Mouse (Mus musculus): ENCODE data around the gene 3110009E18Rik. TPM values are rescaled to one million over a fixed set of nuclear protein-coding genes. Genes with fewer than 3 reads are reported as not detected.

3110009E18Rik gene
- total and polyA plus RNA-seq, 3 experiments = 15.1 to 16.5 TPM; not detected in 1

DNA sequence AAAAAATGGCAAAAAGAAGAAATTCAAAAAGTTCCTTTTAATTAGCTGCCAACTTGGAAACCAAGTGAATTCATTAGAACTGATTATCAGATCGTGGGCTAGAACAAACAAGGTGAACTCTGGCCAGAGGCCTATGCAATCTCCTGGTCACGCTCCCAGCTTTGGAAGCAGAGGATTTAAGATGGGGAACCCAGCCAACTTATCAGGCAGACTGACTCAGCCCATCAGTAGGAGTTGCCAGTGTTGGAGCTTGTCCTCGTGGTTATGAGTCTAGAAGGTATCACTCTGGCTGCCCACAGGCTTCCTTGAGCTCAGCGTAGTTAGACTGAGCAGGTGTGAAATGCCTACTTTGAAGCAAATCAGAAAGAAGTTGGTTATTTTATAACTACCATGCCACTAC is 3.9 kb downstream of the 3110009E18Rik start (continued):
- peak; percentile 29; the same call in 1 of the 2 replicates for TF ChIP-seq USF1 (IDR thresholded peaks at IDR 0.05; ENCODE audit: low read depth, low read length)
- TF ChIP-seq MXI1 (IDR thresholded peaks at IDR 0.05; ENCODE audit: low read depth, low read length) = peak; percentile 80
- no peak for TF ChIP-seq E2F4 (IDR thresholded peaks at IDR 0.05; ENCODE audit: borderline replicate concordance, low read depth, low read length)
- TF ChIP-seq CTCF (IDR thresholded peaks at IDR 0.05 in 2 of 3, conservative IDR thresholded peaks at IDR 0.05 in 1 of 3; ENCODE audit: control insufficient read depth in 1 of 3, insufficient read depth in 1 of 3, low read depth in 2 of 3, low read length in 3 of 3, poor library complexity in 1 of 3, severe bottlenecking in 1 of 3) = no peak
- peak; percentile 64 for TF ChIP-seq GATA1 (IDR thresholded peaks at IDR 0.05; ENCODE audit: low read depth, low read length)
- TF ChIP-seq SMC3 (IDR thresholded peaks at IDR 0.05; ENCODE audit: low read depth, low read length) = no peak
- TF ChIP-seq GABPA (IDR thresholded peaks at IDR 0.05; ENCODE audit: low read depth, low read length) = no peak
- peak; percentile 71; the same call in 1 of the 2 replicates for TF ChIP-seq MYC (IDR thresholded peaks at IDR 0.05; ENCODE audit: low read depth, low read length)
- TF ChIP-seq POLR2A (IDR thresholded peaks at IDR 0.05; ENCODE audit: control insufficient read depth in 1 of 2, insufficient read depth in 1 of 2, low read depth in 1 of 2, low read length in 2 of 2, poor library complexity in 1 of 2) = no peak
- TF ChIP-seq EP300 (IDR thresholded peaks at IDR 0.05; ENCODE audit: low read depth in 1 of 2, low read length in 2 of 2) = peak; percentile 27 to 52; a peak in 1 of 4 replicates
- TF ChIP-seq BHLHE40 (IDR thresholded peaks at IDR 0.05; ENCODE audit: borderline replicate concordance, low read depth, low read length) = peak; percentile 64; the same call in 1 of the 2 replicates

DNA sequence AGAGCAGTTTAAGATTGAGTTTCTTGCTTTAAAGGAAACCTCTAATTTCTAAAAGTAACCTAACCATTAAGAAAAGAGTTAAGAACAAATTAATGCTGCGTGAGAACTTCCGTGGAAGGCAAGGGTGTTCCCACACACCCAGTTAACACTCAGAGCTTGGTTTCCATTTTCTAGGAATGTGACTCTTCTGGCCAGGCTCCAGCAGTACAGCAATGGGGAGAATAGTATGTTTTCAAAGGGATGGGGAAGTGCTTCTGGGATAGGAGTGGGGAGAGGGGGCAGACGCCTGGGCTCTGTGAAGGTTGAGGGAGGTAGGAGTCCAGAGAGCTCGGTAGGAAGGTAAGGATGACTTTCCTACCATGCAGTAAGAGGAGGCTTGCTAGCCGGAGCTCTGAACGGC is 4.5 kb downstream of the 3110009E18Rik start:
- Histone ChIP-seq H3K27me3 (ENCODE audit: control insufficient read depth in 1 of 2, insufficient read depth in 2 of 2, low read length in 2 of 2) (no peaks in the 10 kb centered on the region), H3K36me3 (ENCODE audit: control insufficient read depth in 1 of 2, insufficient read depth in 2 of 2, low read length in 2 of 2) (peaks cover 0 to 18% of the 10 kb centered on the region in 2 experiments; a peak in 2 of 4 replicates), H3K4me1 (ENCODE audit: control insufficient read depth in 1 of 2, insufficient read depth in 2 of 2, low read length in 2 of 2) (peaks cover 0 to 24% of the 10 kb centered on the region in 2 experiments; a peak in 2 of 4 replicates), H3K79me2 (ENCODE audit: control insufficient read depth, insufficient read depth, low read length, poor library complexity) (no peaks in the 10 kb centered on the region; the same call in none of the 2 replicates), H3K4me3 (ENCODE audit: control insufficient read depth in 1 of 2, insufficient read depth in 1 of 2, low read depth in 2 of 2, low read length in 2 of 2) (no peak overlapping the region), H3K9me3 (replicated peaks; ENCODE audit: insufficient read depth, low read length) (no peaks in the 10 kb centered on the region), H3K9ac (ENCODE audit: control insufficient read depth, low read depth, low read length, poor library complexity, severe bottlenecking) (no peak overlapping the region), H3K27ac (ENCODE audit: control insufficient read depth, low read depth, low read length) (no peak overlapping the region)
- no peak for TF ChIP-seq GABPA (IDR thresholded peaks at IDR 0.05; ENCODE audit: low read depth, low read length)
- no peak for TF ChIP-seq MYC (IDR thresholded peaks at IDR 0.05; ENCODE audit: low read depth, low read length)
- no peak for DNase-seq (ENCODE audit: low read depth, low spot score)

DNA sequence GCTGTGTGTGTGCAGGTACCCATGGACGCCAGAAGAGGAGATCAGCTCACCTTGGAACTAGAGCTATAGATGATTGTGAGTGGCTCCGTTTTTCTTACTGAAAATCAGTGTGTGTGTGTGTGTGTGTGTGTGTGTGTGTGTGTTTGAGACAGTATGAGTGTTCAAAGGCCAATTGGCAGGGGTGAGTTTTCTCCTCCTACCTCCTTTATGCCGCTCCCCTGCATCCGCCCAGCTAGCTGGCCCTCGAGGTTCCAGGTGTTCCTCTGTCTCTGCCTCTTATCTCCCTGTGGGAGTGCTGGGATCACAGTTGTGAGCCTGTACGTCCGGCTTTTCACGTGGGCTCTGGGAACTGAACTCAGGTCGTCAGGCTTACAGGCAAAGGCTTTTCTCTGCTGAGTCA is 5.3 kb downstream of the 3110009E18Rik start:
- Histone ChIP-seq H3K9me3 (replicated peaks; ENCODE audit: insufficient read depth, low read length) (no peaks in the 10 kb centered on the region), H3K27ac (ENCODE audit: control insufficient read depth, low read depth, low read length) (no peak overlapping the region), H3K4me1 (ENCODE audit: control insufficient read depth in 1 of 2, insufficient read depth in 2 of 2, low read length in 2 of 2) (peaks cover 0 to 24% of the 10 kb centered on the region in 2 experiments; a peak in 2 of 4 replicates), H3K4me3 (ENCODE audit: control insufficient read depth in 1 of 2, insufficient read depth in 1 of 2, low read depth in 2 of 2, low read length in 2 of 2) (no peak overlapping the region), H3K9ac (ENCODE audit: control insufficient read depth, low read depth, low read length, poor library complexity, severe bottlenecking) (no peak overlapping the region), H3K79me2 (ENCODE audit: control insufficient read depth, insufficient read depth, low read length, poor library complexity) (no peaks in the 10 kb centered on the region; the same call in none of the 2 replicates), H3K36me3 (ENCODE audit: control insufficient read depth in 1 of 2, insufficient read depth in 2 of 2, low read length in 2 of 2) (peaks cover 0 to 18% of the 10 kb centered on the region in 2 experiments; a peak in 2 of 4 replicates), H3K27me3 (ENCODE audit: control insufficient read depth in 1 of 2, insufficient read depth in 2 of 2, low read length in 2 of 2) (no peaks in the 10 kb centered on the region)
- no peak for TF ChIP-seq MAZ (IDR thresholded peaks at IDR 0.05; ENCODE audit: low read depth, low read length)
- no peak for TF ChIP-seq TBP (IDR thresholded peaks at IDR 0.05; ENCODE audit: low read depth, low read length)
- no peak for DNase-seq (ENCODE audit: low read depth, low spot score)
